ENCODE assay signal across 18 mouse cellular contexts in the genomic region with DNA sequence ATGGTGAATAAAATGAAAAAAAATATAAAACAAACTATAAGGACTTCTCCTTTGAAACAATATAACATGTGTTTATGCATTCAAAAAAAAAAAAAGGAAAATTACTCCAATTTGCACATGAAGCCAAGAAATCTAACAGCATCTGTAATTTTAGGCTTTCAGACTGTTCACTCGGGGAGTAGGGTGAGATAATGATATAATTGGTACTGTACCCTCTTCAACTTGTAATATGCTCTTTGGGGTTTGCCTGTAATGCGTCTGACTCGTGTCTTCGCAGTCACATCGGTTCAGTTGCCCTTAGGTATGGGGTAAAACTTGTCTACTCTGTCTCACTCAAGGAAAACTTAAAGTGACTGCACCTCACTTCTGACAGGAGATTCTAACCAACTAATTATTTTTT.
"Had no signal": no experiment of that assay in that cellular context is flagged by ENCODE, and none has a peak within 500 bp of the region (broad histone marks: within the 10 kb centered on the region; RNA-seq: fewer than 3 reads in every experiment).

No protein-coding gene starts in this region.

- H3K36me3 ChIP-seq: midbrain, embryonic 10.5 days; midbrain, embryonic 12.5 days; neural tube, embryonic 13.5 days; neural tube, embryonic 15.5 days had no signal

- H3K9ac ChIP-seq: lung, embryonic 14.5 days; midbrain, embryonic 12.5 days; neural tube, embryonic 13.5 days; neural tube, embryonic 15.5 days had no signal

- H3K4me2 ChIP-seq: lung, embryonic 14.5 days; midbrain, embryonic 12.5 days; neural tube, embryonic 13.5 days; neural tube, embryonic 15.5 days had no signal

- DNase-seq: lung, embryonic 14.5 days; lung, postnatal 10 days; lung, postnatal 4 days; midbrain, embryonic 14.5 days; retina, postnatal 1 day; right cerebral cortex, adult 18-20 months; right cerebral cortex, postnatal 25 days; right cerebral cortex, postnatal 4 days; spleen, adult 18-20 months; thymus, adult 18-20 months; thymus, postnatal 14 days; thymus, postnatal 36 days had no signal

- H3K4me3 ChIP-seq: midbrain, embryonic 10.5 days; midbrain, embryonic 12.5 days; myocyte; neural tube, embryonic 13.5 days; neural tube, embryonic 15.5 days had no signal

- H3K27me3 ChIP-seq: midbrain, embryonic 12.5 days; neural tube, embryonic 13.5 days; neural tube, embryonic 15.5 days had no signal

- H3K9me3 ChIP-seq: midbrain, embryonic 10.5 days; midbrain, embryonic 12.5 days; neural tube, embryonic 13.5 days; neural tube, embryonic 15.5 days had no signal

- H3K4me1 ChIP-seq: midbrain, embryonic 12.5 days had no signal

- H3K27ac ChIP-seq: midbrain, embryonic 10.5 days; midbrain, embryonic 12.5 days; neural tube, embryonic 15.5 days had no signal

- ATAC-seq: midbrain, embryonic 16.5 days had no signal
